Mouse (Mus musculus) lung, postnatal 0 days (tissue): ENCODE data around the gene Slc17a4. TPM values are rescaled to one million over a fixed set of nuclear protein-coding genes. Genes with fewer than 3 reads are reported as not detected.
A peak's percentile ranks its signal among the peaks of the same experiment; 100 is the strongest.

ENCODE experiments used
- ATAC-seq: fragments of 200-750 bp; cut with Nextera tagmentation; 2 replicates; pipeline ENCODE4 v1.8.0; 2017; ENCODE audit warnings: moderate library complexity
- DNase-seq: peaks from one replicate; pipeline ENCODE4 v3.0.0-alpha.2; 2016; ENCODE audit warnings: low spot score
- H3K27ac ChIP-seq: fragments of 300-500 bp; sonication (generic); 2 replicates; pipeline ENCODE4 v1.5.1; 2014; ENCODE audit warnings: antibody characterized with exemption, mild to moderate bottlenecking, low read length, mixed read lengths
- H3K27me3 ChIP-seq: fragments of 300-500 bp; sonication (generic); replicated peaks from 2 replicates; pipeline ENCODE4 v1.6.1; 2014; ENCODE audit warnings: low read length, mixed read lengths; ENCODE audit not compliant: insufficient read depth
- H3K36me3 ChIP-seq: fragments of 300-500 bp; sonication (generic); 2 replicates; pipeline ENCODE4 v1.6.1; 2014; ENCODE audit warnings: low read length, mixed read lengths; ENCODE audit not compliant: insufficient read depth
- H3K4me1 ChIP-seq: fragments of 300-500 bp; sonication (generic); 2 replicates; pipeline ENCODE4 v1.6.1; 2014; ENCODE audit warnings: antibody characterized with exemption, low read depth, low read length, mixed read lengths; ENCODE audit not compliant: insufficient read depth
- H3K4me2 ChIP-seq: fragments of 300-500 bp; sonication (generic); replicated peaks from 2 replicates; pipeline ENCODE4 v1.6.1; 2014; ENCODE audit warnings: low read depth, mild to moderate bottlenecking, low read length, moderate library complexity, mixed read lengths
- H3K4me3 ChIP-seq: fragments of 300-500 bp; sonication (generic); 2 replicates; pipeline ENCODE4 v1.5.1; 2014; ENCODE audit warnings: low read depth, low read length
- H3K9ac ChIP-seq: fragments of 300-500 bp; sonication (generic); replicated peaks from 2 replicates; pipeline ENCODE4 v1.6.1; 2014; ENCODE audit warnings: low read depth, mild to moderate bottlenecking
- H3K9me3 ChIP-seq: fragments of 300-500 bp; sonication (generic); 2 replicates; pipeline ENCODE4 v1.6.1; 2016; ENCODE audit warnings: low read length, mixed read lengths
- CTCF ChIP-seq: IDR thresholded peaks from 2 replicates; pipeline ENCODE4 v1.5.1; 2016; ENCODE audit warnings: antibody characterized with exemption, mild to moderate bottlenecking
- EP300 ChIP-seq: IDR thresholded peaks from 2 replicates; pipeline ENCODE4 v1.6.1; 2016; ENCODE audit warnings: antibody characterized with exemption, mild to moderate bottlenecking, control low read depth
- WGBS: fragments of 180-500 bp; shearing (Covaris S2); extraction: QIAGEN DNeasy Blood & Tissue Kit; methylation state at CpG from one replicate; pipeline ENCODE4 v1.1.7; 2014; 5-methylcytosine and 5-hydroxymethylcytosine counted together
- polyA plus RNA-seq: library from polyadenylated mRNA; unstranded; fragments of >200 nt; fragmentation: Nextera tagmentation; extraction: Ambion mirVana; gene quantifications from 2 replicates; pipeline ENCODE4 v1.2.1, GENCODE M21; 2015

Slc17a4 gene
- polyA plus RNA-seq, 1 experiment from 2014 or later = not detected

GRCm38 (mm10) chr13:23906906-23907305 is 7.9 kb downstream of the Slc17a4 start:
- no peaks in the 10 kb centered on the region for H3K27me3 ChIP-seq
- H3K9me3 ChIP-seq = no peaks in the 10 kb centered on the region
- TF ChIP-seq CTCF (no peak), EP300 (no peak)
- no peak overlapping the region for H3K4me3 ChIP-seq
- no peaks in the 10 kb centered on the region for H3K4me1 ChIP-seq
- no peaks in the 10 kb centered on the region for H3K36me3 ChIP-seq
- no peak overlapping the region for H3K4me2 ChIP-seq
- WGBS = 87% methylated on average over 5 of the region's 5 CpGs
- ATAC-seq (no peak), DNase-seq (no peak)
- no peak overlapping the region for H3K27ac ChIP-seq
- no peak overlapping the region for H3K9ac ChIP-seq

- Histone ChIP-seq H3K9me3 (no peaks in the 10 kb centered on the region), H3K9ac (no peak overlapping the region), H3K27me3 (no peaks in the 10 kb centered on the region), H3K4me1 (no peaks in the 10 kb centered on the region), H3K36me3 (no peaks in the 10 kb centered on the region), H3K27ac (no peak overlapping the region), H3K4me2 (no peak overlapping the region), H3K4me3 (no peak overlapping the region)
- WGBS = 28% methylated on average over 6 of the region's 6 CpGs
- TF ChIP-seq EP300 (no peak), CTCF (no peak)
- ATAC-seq (no peak), DNase-seq (peak; percentile 34)
Measured at GRCm38 (mm10) chr13:23898242-23898641, 16.6 kb downstream of the Slc17a4 start.

GRCm38 (mm10) chr13:23893269-23893593 is 21.6 kb downstream of the Slc17a4 start:
- Histone ChIP-seq H3K4me3 (no peak overlapping the region), H3K4me2 (no peak overlapping the region), H3K9ac (no peak overlapping the region), H3K9me3 (no peaks in the 10 kb centered on the region), H3K27ac (no peak overlapping the region), H3K27me3 (no peaks in the 10 kb centered on the region), H3K4me1 (no peaks in the 10 kb centered on the region), H3K36me3 (no peaks in the 10 kb centered on the region)
- WGBS = 56% methylated on average over 4 of the region's 4 CpGs
- ATAC-seq (no peak), DNase-seq (no peak)
- TF ChIP-seq EP300 (no peak), CTCF (no peak)

- no peak for TF ChIP-seq CTCF
- no peak for TF ChIP-seq EP300
- H3K27ac ChIP-seq = no peak overlapping the region
- H3K4me2 ChIP-seq = no peak overlapping the region
- H3K9me3 ChIP-seq = no peaks in the 10 kb centered on the region
- H3K27me3 ChIP-seq = no peaks in the 10 kb centered on the region
- H3K9ac ChIP-seq = no peak overlapping the region
- H3K4me3 ChIP-seq = no peak overlapping the region
- no peaks in the 10 kb centered on the region for H3K4me1 ChIP-seq
- DNase-seq (no peak), ATAC-seq (no peak)
- WGBS = 35% methylated on average over 9 of the region's 9 CpGs
- H3K36me3 ChIP-seq = no peaks in the 10 kb centered on the region
Measured at GRCm38 (mm10) chr13:23892592-23893268, 22.1 kb downstream of the Slc17a4 start.

GRCm38 (mm10) chr13:23889011-23889605 is 25.7 kb downstream of the Slc17a4 start:
- 46% methylated on average over 6 of the region's 6 CpGs for WGBS
- TF ChIP-seq EP300 (no peak), CTCF (no peak)
- ATAC-seq (no peak), DNase-seq (no peak)
- Histone ChIP-seq H3K36me3 (no peaks in the 10 kb centered on the region), H3K9ac (no peak overlapping the region), H3K27ac (no peak overlapping the region), H3K27me3 (no peaks in the 10 kb centered on the region), H3K4me2 (no peak overlapping the region), H3K9me3 (no peaks in the 10 kb centered on the region), H3K4me1 (no peaks in the 10 kb centered on the region), H3K4me3 (no peak overlapping the region)

- H3K9me3 ChIP-seq = no peaks in the 10 kb centered on the region
- H3K4me3 ChIP-seq = no peak overlapping the region
- no peak overlapping the region for H3K9ac ChIP-seq
- no peaks in the 10 kb centered on the region for H3K27me3 ChIP-seq
- no peaks in the 10 kb centered on the region for H3K4me1 ChIP-seq
- no peak overlapping the region for H3K4me2 ChIP-seq
- peak; percentile 57 for ATAC-seq
- peak; percentile 21 for DNase-seq
- WGBS = 56% methylated on average over 3 of the region's 3 CpGs
- H3K27ac ChIP-seq = no peak overlapping the region
- H3K36me3 ChIP-seq = no peaks in the 10 kb centered on the region
- TF ChIP-seq EP300 (0 out of 2 replicates have a peak, but pooled peaks have one; percentile 18), CTCF (no peak)
Measured at GRCm38 (mm10) chr13:23887026-23887725, 27.6 kb downstream of the Slc17a4 start.
